Mouse (Mus musculus): ENCODE data around the gene Dgkd. TPM values are rescaled to one million over a fixed set of nuclear protein-coding genes. Genes with fewer than 3 reads are reported as not detected.
A peak's percentile ranks its signal among the peaks of the same experiment; 100 is the strongest.

Gene Dgkd
- polyA plus RNA-seq, 1 experiment = 0.30 TPM

GRCm38 (mm10) chr1:87959532-87959931 is 106.4 kb downstream of the Dgkd start:
- Histone ChIP-seq H3K4me3 (replicated peaks) (no peak overlapping the region), H3K36me3 (ENCODE audit: control insufficient read depth) (peaks cover 59% of the 10 kb centered on the region), H3K27me3 (ENCODE audit: control insufficient read depth) (no peaks in the 10 kb centered on the region), H3K9me3 (ENCODE audit: control insufficient read depth, low read length) (no peaks in the 10 kb centered on the region), H3K4me1 (ENCODE audit: control insufficient read depth) (peaks cover 53% of the 10 kb centered on the region)
- no peak for TF ChIP-seq GATA1 (IDR thresholded peaks at IDR 0.05; ENCODE audit: low read length)
- no peak for TF ChIP-seq TAL1 (IDR thresholded peaks at IDR 0.05; ENCODE audit: low read length)

GRCm38 (mm10) chr1:87959998-87960431 is 106.9 kb downstream of the Dgkd start:
- TF ChIP-seq TAL1 (IDR thresholded peaks at IDR 0.05; ENCODE audit: low read length) (no peak), GATA1 (IDR thresholded peaks at IDR 0.05; ENCODE audit: low read length) (no peak; the same call in 1 of the 2 replicates)
- no peaks in the 10 kb centered on the region for H3K9me3 ChIP-seq (ENCODE audit: control insufficient read depth, low read length)
- H3K4me1 ChIP-seq (ENCODE audit: control insufficient read depth) = peaks cover 53% of the 10 kb centered on the region
- H3K36me3 ChIP-seq (ENCODE audit: control insufficient read depth) = peaks cover 58% of the 10 kb centered on the region
- no peak overlapping the region for H3K4me3 ChIP-seq (replicated peaks)
- H3K27me3 ChIP-seq (ENCODE audit: control insufficient read depth) = no peaks in the 10 kb centered on the region

GRCm38 (mm10) chr1:87960752-87961151 is 107.7 kb downstream of the Dgkd start:
- H3K9me3 ChIP-seq (ENCODE audit: control insufficient read depth, low read length) = no peaks in the 10 kb centered on the region
- TF ChIP-seq GATA1 (IDR thresholded peaks at IDR 0.05; ENCODE audit: low read length) (no peak), TAL1 (IDR thresholded peaks at IDR 0.05; ENCODE audit: low read length) (no peak)
- no peaks in the 10 kb centered on the region for H3K27me3 ChIP-seq (ENCODE audit: control insufficient read depth)
- H3K36me3 ChIP-seq (ENCODE audit: control insufficient read depth) = peaks cover 52% of the 10 kb centered on the region
- no peak overlapping the region for H3K4me3 ChIP-seq (replicated peaks)
- H3K4me1 ChIP-seq (ENCODE audit: control insufficient read depth) = peaks cover 53% of the 10 kb centered on the region

- H3K36me3 ChIP-seq (ENCODE audit: control insufficient read depth) = peaks cover 50% of the 10 kb centered on the region
- TF ChIP-seq TAL1 (IDR thresholded peaks at IDR 0.05; ENCODE audit: low read length) (peak; percentile 99), GATA1 (IDR thresholded peaks at IDR 0.05; ENCODE audit: low read length) (peak; percentile 99)
- H3K4me3 ChIP-seq (replicated peaks) = peak overlapping the region; percentile 43
- peaks cover 53% of the 10 kb centered on the region for H3K4me1 ChIP-seq (ENCODE audit: control insufficient read depth)
- no peaks in the 10 kb centered on the region for H3K9me3 ChIP-seq (ENCODE audit: control insufficient read depth, low read length)
- no peaks in the 10 kb centered on the region for H3K27me3 ChIP-seq (ENCODE audit: control insufficient read depth)
Observed at GRCm38 (mm10) chr1:87961459-87962167, 108.5 kb downstream of the Dgkd start.

GRCm38 (mm10) chr1:87970381-87970780 is 117.3 kb downstream of the Dgkd start:
- H3K4me1 ChIP-seq (ENCODE audit: control insufficient read depth) = peaks cover 6% of the 10 kb centered on the region
- H3K27me3 ChIP-seq (ENCODE audit: control insufficient read depth) = no peaks in the 10 kb centered on the region
- no peaks in the 10 kb centered on the region for H3K9me3 ChIP-seq (ENCODE audit: control insufficient read depth, low read length)
- H3K36me3 ChIP-seq (ENCODE audit: control insufficient read depth) = peaks cover 36% of the 10 kb centered on the region
- H3K4me3 ChIP-seq (replicated peaks) = no peak overlapping the region
- TF ChIP-seq TAL1 (IDR thresholded peaks at IDR 0.05; ENCODE audit: low read length) = no peak
- TF ChIP-seq GATA1 (IDR thresholded peaks at IDR 0.05; ENCODE audit: low read length) = no peak

GRCm38 (mm10) chr1:87982291-87982690 is 129.2 kb downstream of the Dgkd start:
- Histone ChIP-seq H3K9me3 (ENCODE audit: control insufficient read depth, low read length) (no peaks in the 10 kb centered on the region), H3K4me1 (ENCODE audit: control insufficient read depth) (no peaks in the 10 kb centered on the region), H3K27me3 (ENCODE audit: control insufficient read depth) (no peaks in the 10 kb centered on the region), H3K4me3 (replicated peaks) (no peak overlapping the region), H3K36me3 (ENCODE audit: control insufficient read depth) (peaks cover 44% of the 10 kb centered on the region)
- TF ChIP-seq GATA1 (IDR thresholded peaks at IDR 0.05; ENCODE audit: low read length) = no peak
- TF ChIP-seq TAL1 (IDR thresholded peaks at IDR 0.05; ENCODE audit: low read length) = no peak

GRCm38 (mm10) chr1:87992716-87993115 is 139.6 kb downstream of the Dgkd start:
- H3K4me1 ChIP-seq (ENCODE audit: control insufficient read depth) = no peaks in the 10 kb centered on the region
- TF ChIP-seq TAL1 (IDR thresholded peaks at IDR 0.05; ENCODE audit: low read length) = no peak
- no peak for TF ChIP-seq GATA1 (IDR thresholded peaks at IDR 0.05; ENCODE audit: low read length)
- H3K36me3 ChIP-seq (ENCODE audit: control insufficient read depth) = peaks cover 31% of the 10 kb centered on the region
- H3K4me3 ChIP-seq (replicated peaks) = no peak overlapping the region
- H3K27me3 ChIP-seq (ENCODE audit: control insufficient read depth) = no peaks in the 10 kb centered on the region
- no peaks in the 10 kb centered on the region for H3K9me3 ChIP-seq (ENCODE audit: control insufficient read depth, low read length)

Other genes starting within 250 kb of the Dgkd start
- gene Inpp5d, start 233.0 kb upstream of the Dgkd start, polyA plus RNA-seq (2012) = 1.7 TPM in 2 replicates
- 0.36 and 0.66 TPM in 2 replicates for gene Atg16l1, start 97.4 kb upstream of the Dgkd start, polyA plus RNA-seq (2012)
- not detected in 2 replicates for gene Sag, start 49.6 kb upstream of the Dgkd start, polyA plus RNA-seq (2012)
- 0.02 and 0.03 TPM in 2 replicates for gene Usp40, start 155.3 kb downstream of the Dgkd start, polyA plus RNA-seq (2012)
- 0.04 TPM in 1 of 2 replicates, not detected in the other for gene Ugt1a10, start 202.1 kb downstream of the Dgkd start, polyA plus RNA-seq (2012)
- not detected in 2 replicates for gene Ugt1a9, start 217.5 kb downstream of the Dgkd start, polyA plus RNA-seq (2012)
- not detected in 2 replicates for gene Ugt1a8, start 234.5 kb downstream of the Dgkd start, polyA plus RNA-seq (2012)
- 0.06 TPM in 1 of 2 replicates, not detected in the other for gene Ugt1a7c, start 241.8 kb downstream of the Dgkd start, polyA plus RNA-seq (2012)
- gene Ugt1a6b, start 250.0 kb downstream of the Dgkd start, polyA plus RNA-seq (2012) = not detected in 2 replicates

Data from erythroblast, embryonic 14.5 days (primary cell).